Mouse (Mus musculus) hindbrain, postnatal 0 days (tissue): Measurements from ENCODE around the gene Clmn. TPM values are rescaled to one million over a fixed set of nuclear protein-coding genes. Genes with fewer than 3 reads are reported as not detected.
A peak's percentile ranks its signal among the peaks of the same experiment; 100 is the strongest.

Experiments
- ATAC-seq: fragments of 200-750 bp; cut with Nextera tagmentation; 2 replicates; pipeline ENCODE4 v1.8.0; 2017; ENCODE audit warnings: mild to moderate bottlenecking, moderate TSS enrichment, moderate library complexity
- DNase-seq: peaks from one replicate; pipeline ENCODE4 v3.0.0-alpha.2; 2015; ENCODE audit warnings: low spot score
- H3K27ac ChIP-seq: fragments of 300-500 bp; sonication (generic); 2 replicates; pipeline ENCODE4 v1.5.1; 2014; ENCODE audit warnings: mild to moderate bottlenecking
- H3K27me3 ChIP-seq: fragments of 300-500 bp; sonication (generic); 2 replicates; pipeline ENCODE4 v1.6.1; 2014; ENCODE audit warnings: low read length, mixed read lengths; ENCODE audit not compliant: insufficient read depth
- H3K36me3 ChIP-seq: fragments of 300-500 bp; sonication (generic); 2 replicates; pipeline ENCODE4 v1.6.1; 2014; ENCODE audit warnings: low read length, mixed read lengths; ENCODE audit not compliant: insufficient read depth
- H3K4me1 ChIP-seq: fragments of 300-500 bp; sonication (generic); 2 replicates; pipeline ENCODE4 v1.6.1; 2014; ENCODE audit warnings: antibody characterized with exemption, low read length, mixed read lengths; ENCODE audit not compliant: insufficient read depth
- H3K4me2 ChIP-seq: fragments of 300-500 bp; sonication (generic); 2 replicates; pipeline ENCODE4 v1.6.1; 2014; ENCODE audit warnings: low read depth, mild to moderate bottlenecking, low read length, moderate library complexity, mixed read lengths
- H3K4me3 ChIP-seq: fragments of 300-500 bp; sonication (generic); 2 replicates; pipeline ENCODE4 v1.5.1; 2014; ENCODE audit warnings: low read length
- H3K9ac ChIP-seq: fragments of 300-500 bp; sonication (generic); replicated peaks from 2 replicates; pipeline ENCODE4 v1.6.1; 2014; ENCODE audit warnings: mild to moderate bottlenecking, low read length, moderate library complexity, mixed read lengths
- H3K9me3 ChIP-seq: fragments of 300-500 bp; sonication (generic); 2 replicates; pipeline ENCODE4 v1.6.1; 2016; ENCODE audit warnings: low read length, mixed read lengths
- CTCF ChIP-seq: IDR thresholded peaks from 2 replicates; pipeline ENCODE4 v1.5.1; 2016; ENCODE audit warnings: antibody characterized with exemption, control low read depth, low read depth
- WGBS: fragments of 180-500 bp; shearing (Covaris S2); extraction: QIAGEN DNeasy Blood & Tissue Kit; methylation state at CpG from one replicate; pipeline ENCODE4 v1.1.7; 2014; 5-methylcytosine and 5-hydroxymethylcytosine counted together
- polyA plus RNA-seq: library from polyadenylated mRNA; unstranded; fragments of >200 nt; fragmentation: Nextera tagmentation; extraction: Ambion mirVana; gene quantifications from 2 replicates; pipeline ENCODE4 v1.2.1, GENCODE M21; 2015
- total RNA-seq: library from RNA; depleted of rRNA; stranded (reverse); fragments of >200 nt; gene quantifications from 2 replicates; pipeline ENCODE4 v1.2.3, GENCODE M21; 2014

Gene Clmn
- total and polyA plus RNA-seq, 2 experiments from 2014 or later = 1.7 to 2.6 TPM

GRCm38 (mm10) chr12:104822151-104822550 lies 42.7 kb downstream of the Clmn start:
- no peak for TF ChIP-seq CTCF
- DNase-seq (no peak), ATAC-seq (no peak)
- H3K9ac ChIP-seq = no peak overlapping the region
- no peaks in the 10 kb centered on the region for H3K27me3 ChIP-seq
- H3K9me3 ChIP-seq = no peaks in the 10 kb centered on the region
- H3K4me1 ChIP-seq = peaks cover 12% of the 10 kb centered on the region; the same call in 1 of the 2 replicates
- 46% methylated on average over 8 of the region's 8 CpGs for WGBS
- H3K27ac ChIP-seq = no peak overlapping the region
- no peak overlapping the region for H3K4me2 ChIP-seq
- no peaks in the 10 kb centered on the region for H3K36me3 ChIP-seq
- no peak overlapping the region for H3K4me3 ChIP-seq

GRCm38 (mm10) chr12:104820061-104820460 lies 44.8 kb downstream of the Clmn start:
- Histone ChIP-seq H3K9ac (no peak overlapping the region), H3K27ac (no peak overlapping the region), H3K4me1 (peaks cover 12% of the 10 kb centered on the region; the same call in 1 of the 2 replicates), H3K4me2 (no peak overlapping the region), H3K9me3 (no peaks in the 10 kb centered on the region), H3K27me3 (no peaks in the 10 kb centered on the region), H3K4me3 (no peak overlapping the region), H3K36me3 (no peaks in the 10 kb centered on the region)
- no peak for ATAC-seq
- TF ChIP-seq CTCF = no peak
- DNase-seq = no peak
- 81% methylated on average over 5 of the region's 5 CpGs for WGBS

- Histone ChIP-seq H3K27me3 (no peaks in the 10 kb centered on the region), H3K4me1 (peaks cover 8% of the 10 kb centered on the region; the same call in 1 of the 2 replicates), H3K36me3 (no peaks in the 10 kb centered on the region), H3K9ac (no peak overlapping the region), H3K4me3 (no peak overlapping the region), H3K27ac (no peak overlapping the region), H3K4me2 (no peak overlapping the region), H3K9me3 (no peaks in the 10 kb centered on the region)
- WGBS = 50% methylated on average over 8 of the region's 8 CpGs
- no peak for TF ChIP-seq CTCF
- ATAC-seq = no peak
- DNase-seq = no peak
Observed at GRCm38 (mm10) chr12:104819050-104819449, 45.8 kb downstream of the Clmn start.

GRCm38 (mm10) chr12:104818057-104818456 lies 46.8 kb downstream of the Clmn start:
- H3K27ac ChIP-seq = peak overlapping the region; percentile 48; the same call in 1 of the 2 replicates
- ATAC-seq (no peak), DNase-seq (no peak)
- H3K9me3 ChIP-seq = no peaks in the 10 kb centered on the region
- peaks cover 8% of the 10 kb centered on the region; the same call in 1 of the 2 replicates for H3K4me1 ChIP-seq
- TF ChIP-seq CTCF = no peak
- H3K36me3 ChIP-seq = no peaks in the 10 kb centered on the region
- no peaks in the 10 kb centered on the region for H3K27me3 ChIP-seq
- H3K4me2 ChIP-seq = no peak overlapping the region
- no peak overlapping the region for H3K9ac ChIP-seq
- 73% methylated on average over 7 of the region's 7 CpGs for WGBS
- H3K4me3 ChIP-seq = no peak overlapping the region

GRCm38 (mm10) chr12:104817172-104817866 lies 47.6 kb downstream of the Clmn start:
- DNase-seq = no peak
- no peak for TF ChIP-seq CTCF
- Histone ChIP-seq H3K4me3 (no peak overlapping the region), H3K4me2 (no peak overlapping the region), H3K27ac (peak overlapping the region; percentile 48), H3K9ac (no peak overlapping the region), H3K4me1 (peaks cover 8% of the 10 kb centered on the region; the same call in 1 of the 2 replicates), H3K36me3 (no peaks in the 10 kb centered on the region), H3K27me3 (no peaks in the 10 kb centered on the region), H3K9me3 (no peaks in the 10 kb centered on the region)
- ATAC-seq = peak; percentile 24; the same call in 1 of the 2 replicates
- 27% methylated on average over 11 of the region's 12 CpGs for WGBS

- Histone ChIP-seq H3K4me1 (peaks cover 8% of the 10 kb centered on the region; the same call in 1 of the 2 replicates), H3K27ac (no peak overlapping the region), H3K9ac (no peak overlapping the region), H3K9me3 (no peaks in the 10 kb centered on the region), H3K4me3 (no peak overlapping the region), H3K36me3 (no peaks in the 10 kb centered on the region), H3K27me3 (no peaks in the 10 kb centered on the region), H3K4me2 (no peak overlapping the region)
- 77% methylated on average over 7 of the region's 7 CpGs for WGBS
- TF ChIP-seq CTCF = no peak
- no peak for ATAC-seq
- no peak for DNase-seq
Observed at GRCm38 (mm10) chr12:104814291-104814690, 50.6 kb downstream of the Clmn start.

- H3K36me3 ChIP-seq = no peaks in the 10 kb centered on the region
Observed at GRCm38 (mm10) chr12:104813762-104814161, 51.1 kb downstream of the Clmn start.

More at GRCm38 (mm10) chr12:104813762-104814161, 51.1 kb downstream of the Clmn start:
- Histone ChIP-seq H3K9ac (no peak overlapping the region), H3K27me3 (no peaks in the 10 kb centered on the region), H3K27ac (no peak overlapping the region), H3K4me1 (peaks cover 8% of the 10 kb centered on the region; the same call in 1 of the 2 replicates), H3K4me2 (no peak overlapping the region), H3K4me3 (no peak overlapping the region), H3K9me3 (no peaks in the 10 kb centered on the region)
- TF ChIP-seq CTCF = no peak
- DNase-seq = no peak
- 82% methylated on average over 13 of the region's 13 CpGs for WGBS
- ATAC-seq = no peak
